Mouse (Mus musculus): ENCODE results near the gene Rgmb. TPM values are rescaled to one million over a fixed set of nuclear protein-coding genes. Genes with fewer than 3 reads are reported as not detected.

The Rgmb gene
- polyA plus RNA-seq, 1 experiment: 35.9 TPM

- no peak for DNase-seq (ENCODE audit: low read depth)
These were observed 8.5 kb downstream of the Rgmb start for GRCm38 (mm10) chr17:15822376-15822775.

- DNase-seq (ENCODE audit: low read depth): no peak
These were observed 9.1 kb downstream of the Rgmb start for GRCm38 (mm10) chr17:15821706-15822105.

- no peak for DNase-seq (ENCODE audit: low read depth)
These were observed 10.1 kb downstream of the Rgmb start for GRCm38 (mm10) chr17:15820761-15821160.

GRCm38 (mm10) chr17:15820146-15820545 is 10.7 kb downstream of the Rgmb start:
- DNase-seq (ENCODE audit: low read depth): no peak

- no peak for DNase-seq (ENCODE audit: low read depth)
These were observed 12.5 kb downstream of the Rgmb start for GRCm38 (mm10) chr17:15818372-15818771.

GRCm38 (mm10) chr17:15817634-15818033 is 13.2 kb downstream of the Rgmb start:
- DNase-seq (ENCODE audit: low read depth): no peak

GRCm38 (mm10) chr17:15817096-15817450 is 13.8 kb downstream of the Rgmb start:
- no peak for DNase-seq (ENCODE audit: low read depth)

GRCm38 (mm10) chr17:15816379-15817095 is 14.3 kb downstream of the Rgmb start:
- no peak for DNase-seq (ENCODE audit: low read depth)

- DNase-seq (ENCODE audit: low read depth): no peak
These were observed 15.4 kb downstream of the Rgmb start for GRCm38 (mm10) chr17:15815312-15816018.

GRCm38 (mm10) chr17:15813658-15814212 is 17.1 kb downstream of the Rgmb start:
- DNase-seq (ENCODE audit: low read depth): no peak

GRCm38 (mm10) chr17:15812136-15812778 is 18.6 kb downstream of the Rgmb start:
- DNase-seq (ENCODE audit: low read depth): no peak

- DNase-seq (ENCODE audit: low read depth): no peak
These were observed 20.9 kb downstream of the Rgmb start for GRCm38 (mm10) chr17:15809949-15810348.

- DNase-seq (ENCODE audit: low read depth): no peak
These were observed 22.1 kb downstream of the Rgmb start for GRCm38 (mm10) chr17:15808468-15809374.

- DNase-seq (ENCODE audit: low read depth): no peak
These were observed 22.8 kb downstream of the Rgmb start for GRCm38 (mm10) chr17:15808015-15808414.

GRCm38 (mm10) chr17:15807295-15807984 is 23.4 kb downstream of the Rgmb start:
- DNase-seq (ENCODE audit: low read depth): no peak

- no peak for DNase-seq (ENCODE audit: low read depth)
These were observed 26.6 kb downstream of the Rgmb start for GRCm38 (mm10) chr17:15804008-15804812.

GRCm38 (mm10) chr17:15799195-15799793 is 31.5 kb downstream of the Rgmb start:
- no peak for DNase-seq (ENCODE audit: low read depth)

- DNase-seq (ENCODE audit: low read depth): no peak
These were observed 40.1 kb downstream of the Rgmb start for GRCm38 (mm10) chr17:15790716-15791115.

- no peak for DNase-seq (ENCODE audit: low read depth)
These were observed 43.8 kb downstream of the Rgmb start for GRCm38 (mm10) chr17:15787036-15787435.

- no peak for DNase-seq (ENCODE audit: low read depth)
These were observed 52.9 kb downstream of the Rgmb start for GRCm38 (mm10) chr17:15777979-15778378.

All from gonadal fat pad, adult 2 months (tissue).